Mouse (Mus musculus) heart, embryonic 15.5 days (tissue): Measurements from ENCODE around the gene L3mbtl1. TPM values are rescaled to one million over a fixed set of nuclear protein-coding genes. Genes with fewer than 3 reads are reported as not detected.

Experiments used
- ATAC-seq: fragments of 200-750 bp; cut with Nextera tagmentation; replicated peaks from 2 replicates; pipeline ENCODE4 v1.8.0; 2017; ENCODE audit warnings: low read depth, moderate TSS enrichment; ENCODE audit not compliant: insufficient number of reproducible peaks, insufficient read depth, low FRiP score
- H3K27ac ChIP-seq: fragments of 300-500 bp; sonication (generic); 2 replicates; pipeline ENCODE4 v1.5.1; 2015; ENCODE audit warnings: mild to moderate bottlenecking, inconsistent platforms
- H3K27me3 ChIP-seq: fragments of 300-500 bp; sonication (generic); 2 replicates; pipeline ENCODE4 v1.6.1; 2015; ENCODE audit warnings: inconsistent platforms
- H3K36me3 ChIP-seq: fragments of 300-500 bp; sonication (generic); 2 replicates; pipeline ENCODE4 v1.6.1; 2015; ENCODE audit warnings: mild to moderate bottlenecking, inconsistent platforms
- H3K4me1 ChIP-seq: fragments of 300-500 bp; sonication (generic); replicated peaks from 2 replicates; pipeline ENCODE4 v1.6.1; 2015; ENCODE audit warnings: inconsistent platforms
- H3K4me2 ChIP-seq: fragments of 300-500 bp; sonication (generic); 2 replicates; pipeline ENCODE4 v1.6.1; 2015; ENCODE audit warnings: inconsistent platforms, mild to moderate bottlenecking, moderate library complexity
- H3K4me3 ChIP-seq: fragments of 300-500 bp; sonication (generic); 2 replicates; pipeline ENCODE4 v1.5.1; 2015; ENCODE audit warnings: mild to moderate bottlenecking, inconsistent platforms
- H3K9ac ChIP-seq: fragments of 300-500 bp; sonication (generic); 2 replicates; pipeline ENCODE4 v1.6.1; 2015; ENCODE audit warnings: mild to moderate bottlenecking, inconsistent platforms
- H3K9me3 ChIP-seq: fragments of 300-500 bp; sonication (generic); replicated peaks from 2 replicates; pipeline ENCODE4 v1.6.1; 2016; ENCODE audit warnings: inconsistent platforms
- WGBS: fragments of 180-500 bp; shearing (Covaris S2); methylation state at CpG from one replicate; pipeline ENCODE4 v1.1.7; 2015; ENCODE audit warnings: mixed read lengths; 5-methylcytosine and 5-hydroxymethylcytosine counted together
- polyA plus RNA-seq: library from polyadenylated mRNA; unstranded; fragments of >200 nt; fragmentation: Nextera tagmentation; extraction: Ambion mirVana; gene quantifications from 2 replicates; pipeline ENCODE4 v1.2.1, GENCODE M21; 2015

L3mbtl1 gene
- polyA plus RNA-seq, 1 experiment from 2014 or later: not detected

DNA sequence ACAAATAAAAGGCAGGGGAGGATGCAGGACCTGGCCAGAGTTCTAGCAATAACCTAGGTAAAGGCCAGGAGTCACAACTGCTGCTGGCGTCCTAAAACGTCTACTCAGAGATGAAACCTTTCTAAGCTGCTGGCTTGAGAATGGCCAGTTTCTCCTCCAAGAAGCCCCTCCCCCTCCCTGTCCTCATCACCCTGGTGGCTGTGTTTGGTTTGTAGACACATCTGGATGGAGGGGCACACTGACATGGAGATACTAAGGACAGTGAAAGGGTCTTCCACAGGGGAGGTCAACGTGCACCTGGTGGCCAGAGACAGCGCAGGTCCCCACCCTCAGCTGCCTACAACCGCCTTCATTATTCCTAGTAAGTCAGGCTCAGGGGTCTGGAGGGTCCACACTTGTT lies 3.7 kb downstream of the L3mbtl1 start:
- H3K4me1 ChIP-seq: peaks cover 13% of the 10 kb centered on the region
- no peaks in the 10 kb centered on the region for H3K9me3 ChIP-seq
- H3K36me3 ChIP-seq: no peaks in the 10 kb centered on the region
- H3K9ac ChIP-seq: no peak overlapping the region
- peaks cover 15% of the 10 kb centered on the region for H3K27me3 ChIP-seq
- no peak overlapping the region for H3K4me2 ChIP-seq
- no peak overlapping the region for H3K27ac ChIP-seq
- ATAC-seq: no peak
- no peak overlapping the region for H3K4me3 ChIP-seq
- WGBS: 81% methylated on average over 5 of the region's 5 CpGs

DNA sequence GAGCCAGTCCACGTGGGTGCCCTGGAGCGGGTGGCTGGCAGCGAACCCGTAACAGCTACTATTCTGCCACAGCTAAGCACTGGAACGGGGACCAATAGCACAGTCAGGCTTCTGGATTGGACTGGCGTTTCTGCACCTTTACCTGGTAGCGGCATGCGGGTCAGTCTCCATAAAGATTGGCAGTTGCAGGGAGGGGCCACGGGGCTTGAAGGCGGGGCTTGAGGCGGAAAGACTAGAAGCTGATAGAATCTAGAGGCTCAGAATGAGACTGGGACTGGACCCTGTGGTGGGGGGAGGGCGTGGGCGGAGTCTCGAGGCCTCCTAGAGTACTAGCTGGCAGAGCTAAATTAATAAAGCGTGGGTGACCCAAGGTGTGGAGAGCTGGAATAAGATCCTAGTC lies 4.5 kb downstream of the L3mbtl1 start:
- Histone ChIP-seq H3K27ac (no peak overlapping the region), H3K4me2 (peak overlapping the region; percentile 56), H3K4me3 (peak overlapping the region; percentile 19), H3K36me3 (no peaks in the 10 kb centered on the region), H3K4me1 (peaks cover 11% of the 10 kb centered on the region), H3K9ac (no peak overlapping the region), H3K9me3 (no peaks in the 10 kb centered on the region), H3K27me3 (peaks cover 11% of the 10 kb centered on the region)
- no peak for ATAC-seq
- 39% methylated on average over 15 of the region's 15 CpGs for WGBS

DNA sequence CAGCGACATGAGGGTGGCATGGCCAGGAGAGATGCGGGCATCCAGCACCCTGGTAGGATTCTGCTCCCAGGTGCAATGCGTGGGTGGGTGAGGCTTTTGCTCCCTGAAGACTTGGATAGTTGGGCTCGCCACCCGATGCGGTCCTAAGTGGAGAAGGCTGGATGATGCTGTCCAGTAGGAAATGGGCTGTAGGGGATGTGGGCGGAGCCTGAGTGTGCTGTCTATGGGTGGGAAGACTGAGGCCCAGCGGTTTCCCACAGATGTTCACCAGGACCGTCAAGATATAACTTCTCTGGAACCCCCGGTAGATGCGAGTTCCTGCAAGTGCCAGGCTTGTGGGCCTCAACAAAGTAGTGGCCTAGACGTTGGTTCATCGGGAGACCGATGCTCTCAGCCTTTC lies 4.9 kb downstream of the L3mbtl1 start:
- ATAC-seq: no peak

DNA sequence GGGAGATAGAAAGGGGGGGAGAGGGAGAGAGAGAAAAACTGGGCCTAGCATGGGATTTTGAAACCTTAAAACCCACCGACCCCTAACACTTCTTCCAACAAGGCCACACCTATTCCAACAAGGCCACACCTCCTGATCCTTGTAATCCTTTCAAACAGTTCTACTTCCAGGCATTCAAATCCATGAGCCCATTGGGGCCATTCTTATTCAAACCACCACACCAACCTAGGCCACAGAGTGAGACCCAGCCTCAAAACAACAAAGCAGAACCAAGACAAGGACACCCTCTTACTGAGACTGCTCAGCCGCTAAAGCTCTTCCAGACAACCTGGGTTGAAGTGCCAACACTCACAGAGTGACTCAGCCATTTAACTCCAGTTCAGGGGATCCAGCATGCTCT lies 7.5 kb downstream of the L3mbtl1 start:
- 84% methylated on average over 2 of the region's 2 CpGs for WGBS
- Histone ChIP-seq H3K4me1 (no peaks in the 10 kb centered on the region), H3K4me2 (no peak overlapping the region), H3K9me3 (no peaks in the 10 kb centered on the region), H3K36me3 (no peaks in the 10 kb centered on the region), H3K9ac (no peak overlapping the region), H3K27me3 (0 out of 2 replicates have a peak, but pooled peaks cover 3% of the 10 kb centered on the region), H3K27ac (no peak overlapping the region), H3K4me3 (no peak overlapping the region)
- ATAC-seq: no peak

More for the DNA sequence above, 4.9 kb downstream of the L3mbtl1 start:
- H3K4me3 ChIP-seq: peak overlapping the region; percentile 19
- H3K36me3 ChIP-seq: no peaks in the 10 kb centered on the region
- no peak overlapping the region for H3K27ac ChIP-seq
- peaks cover 8% of the 10 kb centered on the region for H3K27me3 ChIP-seq
- H3K4me2 ChIP-seq: peak overlapping the region; percentile 56
- H3K9me3 ChIP-seq: no peaks in the 10 kb centered on the region
- 54% methylated on average over 14 of the region's 14 CpGs for WGBS
- no peak overlapping the region for H3K9ac ChIP-seq
- peaks cover 7% of the 10 kb centered on the region for H3K4me1 ChIP-seq

DNA sequence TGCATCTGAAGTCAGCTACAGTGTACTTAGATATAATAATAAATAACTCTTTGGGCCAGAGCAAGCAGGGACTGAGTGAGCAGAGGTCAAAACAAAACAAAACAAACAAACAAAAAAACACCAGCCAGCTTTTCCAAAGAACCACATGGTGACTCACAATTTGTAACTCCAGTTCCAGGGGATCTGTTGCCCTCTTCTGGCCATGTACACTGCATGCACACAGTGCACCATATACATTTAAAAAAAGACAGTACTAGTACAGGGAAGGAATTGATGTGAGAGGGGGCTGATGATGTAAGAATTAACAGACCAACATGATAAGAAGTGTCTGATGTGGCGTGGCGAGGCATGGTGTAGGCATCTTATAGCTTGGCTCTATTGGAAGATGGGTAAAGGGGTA lies 13.6 kb downstream of the L3mbtl1 start:
- H3K27me3 ChIP-seq: no peaks in the 10 kb centered on the region
- no peaks in the 10 kb centered on the region for H3K36me3 ChIP-seq
- no peak for ATAC-seq
- no peak overlapping the region for H3K27ac ChIP-seq
- no peak overlapping the region for H3K4me2 ChIP-seq
- WGBS: 89% methylated on average over 2 of the region's 2 CpGs
- no peak overlapping the region for H3K4me3 ChIP-seq
- no peak overlapping the region for H3K9ac ChIP-seq
- H3K9me3 ChIP-seq: no peaks in the 10 kb centered on the region
- H3K4me1 ChIP-seq: no peaks in the 10 kb centered on the region

DNA sequence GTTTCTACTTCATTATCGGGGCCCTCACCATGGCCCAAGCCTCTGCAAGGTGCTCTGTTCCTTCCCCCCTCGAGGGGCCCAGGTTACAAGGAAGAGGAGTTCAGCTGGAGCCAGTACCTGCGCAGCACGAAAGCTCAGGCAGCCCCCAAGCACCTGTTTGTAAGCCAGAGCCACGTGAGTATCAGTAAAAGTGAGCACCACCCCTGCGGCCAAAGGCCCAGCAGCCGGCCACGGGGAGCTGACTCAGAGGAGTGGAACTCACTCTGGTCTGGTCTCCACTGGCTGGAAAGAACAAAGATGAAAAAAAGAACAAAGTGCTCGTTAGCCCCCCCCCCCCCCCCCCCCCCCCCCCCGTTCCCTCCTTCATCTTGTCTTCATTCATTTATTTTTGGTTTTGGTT lies 18.0 kb downstream of the L3mbtl1 start:
- no peak overlapping the region for H3K4me3 ChIP-seq
- H3K27ac ChIP-seq: no peak overlapping the region
- 58% methylated on average over 9 of the region's 10 CpGs for WGBS
- H3K9ac ChIP-seq: no peak overlapping the region
- H3K9me3 ChIP-seq: no peaks in the 10 kb centered on the region
- ATAC-seq: no peak
- H3K36me3 ChIP-seq: no peaks in the 10 kb centered on the region
- H3K27me3 ChIP-seq: no peaks in the 10 kb centered on the region
- H3K4me1 ChIP-seq: no peaks in the 10 kb centered on the region
- no peak overlapping the region for H3K4me2 ChIP-seq

DNA sequence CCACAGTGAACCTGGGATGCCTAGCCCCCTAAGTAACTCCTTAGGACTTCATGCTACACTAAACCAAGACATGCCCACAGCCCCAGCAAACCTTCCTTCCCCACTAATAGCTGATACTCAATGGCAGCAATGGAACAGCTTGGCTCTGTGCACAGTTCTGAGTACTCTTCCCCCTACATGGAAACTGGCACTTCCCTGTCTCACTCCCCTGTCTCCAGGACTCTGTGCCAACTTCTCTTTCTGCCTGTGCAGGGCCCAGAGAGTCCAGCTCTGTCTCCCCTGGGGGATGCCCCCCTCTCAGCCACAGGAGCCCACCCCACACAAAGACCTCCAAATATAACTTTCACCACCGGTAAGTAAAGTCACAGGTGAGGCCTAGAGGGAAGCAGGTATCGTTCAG lies 23.5 kb downstream of the L3mbtl1 start:
- Histone ChIP-seq H3K4me2 (no peak overlapping the region), H3K9me3 (no peaks in the 10 kb centered on the region), H3K4me1 (no peaks in the 10 kb centered on the region), H3K36me3 (no peaks in the 10 kb centered on the region), H3K27me3 (peaks cover 3% of the 10 kb centered on the region; the same call in 1 of the 2 replicates), H3K27ac (no peak overlapping the region), H3K9ac (no peak overlapping the region), H3K4me3 (no peak overlapping the region)
- no peak for ATAC-seq
- WGBS: 84% methylated on average over 2 of the region's 2 CpGs

DNA sequence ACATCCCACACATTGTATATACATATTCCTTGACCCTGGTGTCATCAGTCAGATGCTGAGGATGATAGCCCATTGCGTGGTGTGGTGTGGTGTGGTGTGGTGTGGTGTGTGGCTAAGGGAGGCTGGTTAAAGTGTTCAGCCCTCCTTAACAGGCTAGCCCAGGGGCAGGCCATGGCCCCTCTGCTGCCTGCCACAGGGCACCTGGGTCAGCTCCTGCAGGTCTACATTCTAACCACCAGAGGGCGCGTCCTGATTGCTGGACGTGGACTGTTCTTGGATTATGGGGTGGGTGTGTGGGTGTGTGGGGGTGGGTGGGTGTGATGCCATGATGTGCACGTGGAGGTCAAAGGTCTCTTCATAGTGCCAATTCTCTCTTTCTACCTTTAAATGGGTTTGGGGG lies 25.1 kb downstream of the L3mbtl1 start:
- ATAC-seq: no peak
- H3K9me3 ChIP-seq: no peaks in the 10 kb centered on the region
- H3K9ac ChIP-seq: no peak overlapping the region
- H3K4me1 ChIP-seq: no peaks in the 10 kb centered on the region
- H3K4me3 ChIP-seq: no peak overlapping the region
- no peak overlapping the region for H3K27ac ChIP-seq
- 11% methylated on average over 5 of the region's 5 CpGs for WGBS
- no peaks in the 10 kb centered on the region for H3K36me3 ChIP-seq
- peaks cover 3% of the 10 kb centered on the region; the same call in 1 of the 2 replicates for H3K27me3 ChIP-seq
- H3K4me2 ChIP-seq: no peak overlapping the region

DNA sequence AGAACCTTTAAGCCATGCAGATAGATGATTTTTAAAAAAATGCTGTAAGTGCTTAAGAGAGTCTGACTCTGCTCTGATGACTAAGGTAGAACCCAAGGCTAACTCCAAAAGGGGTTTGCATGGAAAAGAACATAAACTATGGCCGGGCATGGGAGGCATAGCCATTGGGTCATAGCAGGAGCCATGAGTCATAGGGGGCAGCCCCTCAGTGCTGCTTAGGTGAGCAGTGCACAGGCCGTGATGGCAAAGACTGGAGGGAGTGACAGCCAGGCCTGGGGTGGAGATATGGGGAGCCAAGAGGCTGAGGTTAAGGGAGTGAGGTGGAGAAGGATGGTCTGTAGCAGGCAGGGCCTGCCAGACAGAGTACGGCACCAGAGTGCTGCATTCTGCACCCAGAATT lies 25.8 kb downstream of the L3mbtl1 start:
- Histone ChIP-seq H3K36me3 (no peaks in the 10 kb centered on the region), H3K27me3 (peaks cover 3% of the 10 kb centered on the region; the same call in 1 of the 2 replicates), H3K4me1 (no peaks in the 10 kb centered on the region), H3K4me3 (no peak overlapping the region), H3K9me3 (no peaks in the 10 kb centered on the region), H3K27ac (no peak overlapping the region), H3K4me2 (no peak overlapping the region), H3K9ac (no peak overlapping the region)
- 72% methylated on average over 3 of the region's 3 CpGs for WGBS
- ATAC-seq: no peak

DNA sequence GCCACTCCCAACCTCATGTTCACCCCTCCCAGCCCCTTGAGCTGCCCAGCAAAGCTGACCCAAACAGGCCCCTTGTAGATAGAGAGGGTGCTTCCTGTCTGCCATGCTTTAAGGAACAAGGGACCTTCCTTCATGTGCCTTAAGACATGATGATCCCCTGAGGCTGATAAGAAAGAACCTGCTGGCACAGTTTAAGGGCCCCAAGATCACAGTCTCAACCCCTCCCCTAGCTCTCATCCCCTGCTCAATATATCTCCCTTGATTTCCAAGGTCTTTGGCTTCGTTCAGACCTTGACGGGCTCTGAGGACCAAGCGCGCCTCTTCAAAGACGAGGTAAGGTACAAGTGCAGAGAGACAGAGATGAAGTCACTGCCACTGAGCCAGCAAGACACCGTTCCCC lies 27.6 kb downstream of the L3mbtl1 start:
- Histone ChIP-seq H3K4me2 (no peak overlapping the region), H3K36me3 (no peaks in the 10 kb centered on the region), H3K9me3 (no peaks in the 10 kb centered on the region), H3K4me1 (peaks cover 14% of the 10 kb centered on the region), H3K27ac (no peak overlapping the region), H3K27me3 (peaks cover 3% of the 10 kb centered on the region; the same call in 1 of the 2 replicates), H3K4me3 (no peak overlapping the region), H3K9ac (no peak overlapping the region)
- WGBS: 79% methylated on average over 6 of the region's 6 CpGs
- no peak for ATAC-seq

DNA sequence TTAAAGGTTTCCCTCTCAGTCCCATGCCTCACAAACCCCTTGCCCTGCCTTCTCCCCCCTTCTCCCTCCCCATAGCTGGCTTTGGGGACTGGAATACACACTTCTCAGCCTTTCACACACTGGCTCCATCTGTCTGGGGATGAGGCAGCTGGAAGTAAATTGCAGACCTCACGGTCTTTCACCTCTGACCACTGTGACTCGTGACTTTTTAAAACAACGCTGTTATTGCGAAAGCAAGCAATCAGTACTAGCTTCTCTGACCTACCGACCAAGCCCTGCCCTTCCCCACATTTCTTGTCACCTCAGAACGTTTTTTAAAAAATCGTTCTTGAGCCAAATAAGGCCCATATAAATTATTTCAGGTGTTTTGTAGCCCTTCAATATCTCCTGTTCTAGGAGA lies 29.5 kb downstream of the L3mbtl1 start:
- no peak overlapping the region for H3K4me2 ChIP-seq
- no peak overlapping the region for H3K4me3 ChIP-seq
- whole genome bisulfite sequencing: 59% methylated on average over 7 of the region's 7 CpGs
- no peaks in the 10 kb centered on the region for H3K36me3 ChIP-seq
- H3K9ac ChIP-seq: no peak overlapping the region
- H3K4me1 ChIP-seq: peaks cover 17% of the 10 kb centered on the region
- no peak overlapping the region for H3K27ac ChIP-seq
- H3K9me3 ChIP-seq: no peaks in the 10 kb centered on the region
- H3K27me3 ChIP-seq: no peaks in the 10 kb centered on the region; the same call in 1 of the 2 replicates
- no peak for ATAC-seq

DNA sequence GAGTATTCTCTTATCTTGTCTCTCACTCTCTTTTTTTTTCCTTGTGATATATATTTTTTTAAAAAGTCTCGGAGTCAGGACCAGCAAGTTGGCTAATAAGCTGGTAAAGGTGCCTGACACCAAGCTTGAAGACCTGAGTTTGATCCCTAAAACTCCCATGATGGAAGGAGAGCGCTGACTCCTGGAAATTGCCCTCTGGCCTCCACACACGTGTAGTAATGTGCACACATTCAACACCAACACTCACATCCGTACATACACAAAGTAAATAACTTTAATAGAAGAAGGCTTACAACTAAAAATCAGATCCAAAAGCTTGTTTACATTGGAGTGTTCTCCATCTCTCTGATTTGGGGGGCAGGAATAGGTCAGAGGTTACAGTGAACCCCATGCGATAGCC lies 29.9 kb downstream of the L3mbtl1 start:
- H3K27me3 ChIP-seq: no peaks in the 10 kb centered on the region
- no peak overlapping the region for H3K9ac ChIP-seq
- H3K27ac ChIP-seq: no peak overlapping the region
- no peak for ATAC-seq
- no peak overlapping the region for H3K4me3 ChIP-seq
- no peaks in the 10 kb centered on the region for H3K9me3 ChIP-seq
- H3K4me1 ChIP-seq: peaks cover 17% of the 10 kb centered on the region
- no peaks in the 10 kb centered on the region for H3K36me3 ChIP-seq
- WGBS: 78% methylated on average over 5 of the region's 5 CpGs
- no peak overlapping the region for H3K4me2 ChIP-seq
